Mouse (Mus musculus): ENCODE measurements at regions not wholly inside any gene's neighbourhood (a gene's known extent, or its start where the extent isn't known, plus 50 kb on each side); places are given as distances from the start of the nearest gene placed in this dataset.

GRCm38 (mm10) chr13:101876601-101877000 is 108.6 kb upstream of the Pik3r1 start:
- TF ChIP-seq CTCF (IDR thresholded peaks at IDR 0.05; ENCODE audit: low read depth) = no peak
- TF ChIP-seq EP300 (IDR thresholded peaks at IDR 0.05; ENCODE audit: low read depth) = no peak
- no peaks in the 10 kb centered on the region for H3K36me3 ChIP-seq (replicated peaks; ENCODE audit: insufficient read depth, low read length)
- ATAC-seq (no peak), DNase-seq (no peak)
- no peaks in the 10 kb centered on the region for H3K27me3 ChIP-seq (ENCODE audit: insufficient read depth, low read length)
- WGBS (ENCODE audit: insufficient replicate concordance) = 80% methylated on average over 3 of the region's 3 CpGs
- no peak overlapping the region for H3K4me2 ChIP-seq (ENCODE audit: low read depth, low read length)
- no peaks in the 10 kb centered on the region for H3K9me3 ChIP-seq (ENCODE audit: low read length)
- H3K4me3 ChIP-seq (ENCODE audit: low read depth, low read length) = no peak overlapping the region
- no peak overlapping the region for H3K9ac ChIP-seq (replicated peaks)
- H3K27ac ChIP-seq (ENCODE audit: low read depth) = no peak overlapping the region
- H3K4me1 ChIP-seq (ENCODE audit: insufficient read depth) = no peaks in the 10 kb centered on the region

- no peak overlapping the region for H3K4me2 ChIP-seq (ENCODE audit: low read depth, low read length)
- no peak overlapping the region for H3K4me3 ChIP-seq (ENCODE audit: low read depth, low read length)
- H3K27me3 ChIP-seq (ENCODE audit: insufficient read depth, low read length) = no peaks in the 10 kb centered on the region
- no peak for TF ChIP-seq CTCF (IDR thresholded peaks at IDR 0.05; ENCODE audit: low read depth)
- no peak for TF ChIP-seq EP300 (IDR thresholded peaks at IDR 0.05; ENCODE audit: low read depth)
- H3K36me3 ChIP-seq (replicated peaks; ENCODE audit: insufficient read depth, low read length) = no peaks in the 10 kb centered on the region
- H3K9me3 ChIP-seq (ENCODE audit: low read length) = no peaks in the 10 kb centered on the region
- no peaks in the 10 kb centered on the region for H3K4me1 ChIP-seq (ENCODE audit: insufficient read depth)
- ATAC-seq (no peak), DNase-seq (no peak)
- no peak overlapping the region for H3K27ac ChIP-seq (ENCODE audit: low read depth)
- no peak overlapping the region for H3K9ac ChIP-seq (replicated peaks)
These were observed 110.2 kb upstream of the Pik3r1 start for GRCm38 (mm10) chr13:101878168-101878567.

DNA sequence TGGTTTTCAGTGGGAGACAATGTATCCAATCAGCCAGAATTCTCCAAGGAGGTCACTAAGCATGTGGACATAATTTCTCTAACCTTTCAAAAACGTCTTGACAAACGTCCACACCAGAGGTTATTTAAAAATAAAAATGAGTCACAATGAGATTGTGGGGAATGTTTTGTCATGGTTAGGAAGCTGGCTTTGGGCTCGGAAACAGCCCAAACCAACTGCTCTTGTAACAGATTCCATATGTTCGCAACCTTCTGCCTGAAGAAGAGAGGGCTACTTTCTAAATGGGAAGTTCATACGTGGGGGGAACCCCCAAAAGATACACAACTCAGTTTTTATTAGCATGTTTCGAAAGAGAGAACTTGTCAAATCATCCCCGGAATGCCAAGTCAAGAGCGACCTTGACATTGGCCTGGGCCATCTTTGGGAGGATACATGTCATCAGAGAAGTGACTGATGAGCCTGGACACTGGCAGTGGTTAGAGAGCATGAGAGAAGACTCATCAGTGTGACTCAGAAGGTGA is 111.6 kb upstream of the Pik3r1 start:
- Histone ChIP-seq H3K4me1 (ENCODE audit: insufficient read depth) (no peaks in the 10 kb centered on the region), H3K4me3 (ENCODE audit: low read depth, low read length) (no peak overlapping the region), H3K9me3 (ENCODE audit: low read length) (no peaks in the 10 kb centered on the region), H3K4me2 (ENCODE audit: low read depth, low read length) (no peak overlapping the region), H3K36me3 (replicated peaks; ENCODE audit: insufficient read depth, low read length) (no peaks in the 10 kb centered on the region), H3K27ac (ENCODE audit: low read depth) (no peak overlapping the region), H3K9ac (replicated peaks) (no peak overlapping the region), H3K27me3 (ENCODE audit: insufficient read depth, low read length) (no peaks in the 10 kb centered on the region)
- DNase-seq (no peak), ATAC-seq (no peak)
- 64% methylated on average over 8 of the region's 8 CpGs for WGBS (ENCODE audit: insufficient replicate concordance)
- no peak for TF ChIP-seq CTCF (IDR thresholded peaks at IDR 0.05; ENCODE audit: low read depth)
- TF ChIP-seq EP300 (IDR thresholded peaks at IDR 0.05; ENCODE audit: low read depth) = no peak

- Histone ChIP-seq H3K27me3 (ENCODE audit: insufficient read depth, low read length) (no peaks in the 10 kb centered on the region), H3K4me3 (ENCODE audit: low read depth, low read length) (no peak overlapping the region), H3K36me3 (replicated peaks; ENCODE audit: insufficient read depth, low read length) (no peaks in the 10 kb centered on the region), H3K4me2 (ENCODE audit: low read depth, low read length) (no peak overlapping the region), H3K4me1 (ENCODE audit: insufficient read depth) (no peaks in the 10 kb centered on the region), H3K27ac (ENCODE audit: low read depth) (no peak overlapping the region), H3K9ac (replicated peaks) (no peak overlapping the region), H3K9me3 (ENCODE audit: low read length) (no peaks in the 10 kb centered on the region)
- DNase-seq = no peak
- ATAC-seq = no peak
- TF ChIP-seq EP300 (IDR thresholded peaks at IDR 0.05; ENCODE audit: low read depth) (no peak), CTCF (IDR thresholded peaks at IDR 0.05; ENCODE audit: low read depth) (no peak)
These were observed 115.2 kb upstream of the Pik3r1 start for GRCm38 (mm10) chr13:101883177-101883576.

- DNase-seq (no peak), ATAC-seq (no peak)
- TF ChIP-seq CTCF (IDR thresholded peaks at IDR 0.05; ENCODE audit: low read depth) = no peak
- TF ChIP-seq EP300 (IDR thresholded peaks at IDR 0.05; ENCODE audit: low read depth) = no peak
These were observed 116.7 kb upstream of the Pik3r1 start for GRCm38 (mm10) chr13:101884752-101885151.

GRCm38 (mm10) chr13:101891473-101891872 is 123.5 kb upstream of the Pik3r1 start:
- no peak overlapping the region for H3K9ac ChIP-seq (replicated peaks)
- ATAC-seq = no peak
- no peak overlapping the region for H3K4me3 ChIP-seq (ENCODE audit: low read depth, low read length)
- 67% methylated on average over 4 of the region's 4 CpGs for WGBS (ENCODE audit: insufficient replicate concordance)
- H3K9me3 ChIP-seq (ENCODE audit: low read length) = no peaks in the 10 kb centered on the region
- no peak for DNase-seq
- H3K27me3 ChIP-seq (ENCODE audit: insufficient read depth, low read length) = no peaks in the 10 kb centered on the region
- H3K4me2 ChIP-seq (ENCODE audit: low read depth, low read length) = no peak overlapping the region
- TF ChIP-seq EP300 (IDR thresholded peaks at IDR 0.05; ENCODE audit: low read depth) (no peak), CTCF (IDR thresholded peaks at IDR 0.05; ENCODE audit: low read depth) (no peak)
- no peaks in the 10 kb centered on the region for H3K36me3 ChIP-seq (replicated peaks; ENCODE audit: insufficient read depth, low read length)
- no peak overlapping the region for H3K27ac ChIP-seq (ENCODE audit: low read depth)
- no peaks in the 10 kb centered on the region for H3K4me1 ChIP-seq (ENCODE audit: insufficient read depth)

More at GRCm38 (mm10) chr13:101884752-101885151, 116.7 kb upstream of the Pik3r1 start:
- Histone ChIP-seq H3K4me1 (ENCODE audit: insufficient read depth) (no peaks in the 10 kb centered on the region), H3K4me2 (ENCODE audit: low read depth, low read length) (no peak overlapping the region), H3K27me3 (ENCODE audit: insufficient read depth, low read length) (no peaks in the 10 kb centered on the region), H3K27ac (ENCODE audit: low read depth) (no peak overlapping the region), H3K9me3 (ENCODE audit: low read length) (no peaks in the 10 kb centered on the region), H3K4me3 (ENCODE audit: low read depth, low read length) (no peak overlapping the region), H3K9ac (replicated peaks) (no peak overlapping the region), H3K36me3 (replicated peaks; ENCODE audit: insufficient read depth, low read length) (no peaks in the 10 kb centered on the region)
- WGBS (ENCODE audit: insufficient replicate concordance) = 77% methylated on average over 3 of the region's 3 CpGs

- ATAC-seq = no peak
- no peak for TF ChIP-seq CTCF (IDR thresholded peaks at IDR 0.05; ENCODE audit: low read depth)
- TF ChIP-seq EP300 (IDR thresholded peaks at IDR 0.05; ENCODE audit: low read depth) = no peak
- H3K27me3 ChIP-seq (ENCODE audit: insufficient read depth, low read length) = no peaks in the 10 kb centered on the region
- H3K27ac ChIP-seq (ENCODE audit: low read depth) = no peak overlapping the region
- H3K9me3 ChIP-seq (ENCODE audit: low read length) = no peaks in the 10 kb centered on the region
- WGBS (ENCODE audit: insufficient replicate concordance) = 78% methylated on average over 10 of the region's 10 CpGs
- DNase-seq = no peak
- H3K36me3 ChIP-seq (replicated peaks; ENCODE audit: insufficient read depth, low read length) = no peaks in the 10 kb centered on the region
- H3K9ac ChIP-seq (replicated peaks) = no peak overlapping the region
- H3K4me2 ChIP-seq (ENCODE audit: low read depth, low read length) = no peak overlapping the region
- no peak overlapping the region for H3K4me3 ChIP-seq (ENCODE audit: low read depth, low read length)
- no peaks in the 10 kb centered on the region for H3K4me1 ChIP-seq (ENCODE audit: insufficient read depth)
These were observed 125.1 kb upstream of the Pik3r1 start for GRCm38 (mm10) chr13:101893035-101893600.

Data from liver, postnatal 0 days (tissue).